Mouse (Mus musculus): ENCODE results near the gene Prkra.

DNA sequence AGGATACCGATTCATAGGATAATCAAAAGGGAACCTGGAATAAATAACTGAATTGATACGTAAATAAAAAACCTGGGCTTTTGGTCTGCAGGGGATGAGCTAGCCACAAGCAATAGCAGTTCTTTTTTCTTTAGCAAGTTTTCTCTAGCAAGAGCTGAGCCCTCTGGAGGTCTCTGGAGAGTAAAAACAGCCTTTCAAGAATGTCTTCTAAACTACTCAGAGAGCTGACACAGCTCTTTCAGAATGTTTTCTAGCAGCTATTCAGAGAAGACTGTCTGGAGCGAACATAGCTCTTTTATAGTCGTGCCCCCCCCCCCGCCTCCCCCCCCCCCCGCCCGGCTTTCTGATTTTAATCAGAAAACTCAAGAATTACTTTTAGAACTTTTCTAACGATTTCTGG is 11.6 kb upstream of the Prkra start:
- TF ChIP-seq EP300 (IDR thresholded peaks at IDR 0.05; ENCODE audit: low read depth) = no peak
- TF ChIP-seq CTCF (IDR thresholded peaks at IDR 0.05; ENCODE audit: low read depth) = no peak
